Comparison of ENCODE assay signal across 20 mouse cellular contexts in the genomic region with DNA sequence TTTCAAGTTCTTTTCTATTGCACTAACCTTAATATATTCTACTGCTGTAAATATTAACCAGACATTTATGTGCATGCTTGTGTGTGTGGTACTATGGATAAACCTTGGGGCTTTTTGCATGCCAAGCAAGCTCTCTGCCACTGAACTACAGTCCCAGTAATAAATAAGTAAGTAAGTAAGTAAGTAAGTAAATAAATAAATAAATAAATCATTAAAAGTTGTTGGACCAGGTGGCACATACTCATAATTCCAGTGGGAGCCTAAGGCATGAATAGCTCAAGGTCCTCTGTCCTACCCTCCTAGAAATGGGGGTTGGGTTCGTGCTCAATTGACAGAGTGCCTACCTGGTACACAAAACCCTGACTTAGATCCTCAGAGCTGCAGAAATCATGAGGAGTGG.
DNase-seq lines count a peak whose midpoint lies in the region; ATAC-seq and TF ChIP-seq lines count a peak whose summit lies in the region.
"Had no signal": no experiment of that assay in that cellular context is flagged by ENCODE, and none has a peak within 500 bp of the region (broad histone marks: within the 10 kb centered on the region; RNA-seq: fewer than 3 reads in every experiment).

No protein-coding gene starts in this region.

- no peak for TF ChIP-seq EP300 in liver, postnatal 0 days (IDR thresholded peaks at IDR 0.05; ENCODE audit: low read depth)

- no peak for TF ChIP-seq CTCF in kidney, adult 2 months (conservative IDR thresholded peaks at IDR 0.05; ENCODE audit: insufficient read depth, insufficient read length, low read depth, low read length)
- no peak for TF ChIP-seq CTCF in liver, postnatal 0 days (IDR thresholded peaks at IDR 0.05; ENCODE audit: low read depth)

- H3K36me3 ChIP-seq in kidney, adult 2 months (ENCODE audit: control insufficient read depth, insufficient read depth, low read length) = no peaks in the 10 kb centered on the region
- no peaks in the 10 kb centered on the region for H3K36me3 ChIP-seq in liver, postnatal 0 days (replicated peaks; ENCODE audit: insufficient read depth, low read length)
- H3K36me3 ChIP-seq: hindbrain, embryonic 15.5 days had no signal

- H3K4me1 ChIP-seq in kidney, adult 2 months (ENCODE audit: control insufficient read depth, insufficient read depth, low read length) = 0 out of 2 replicates have a peak, but pooled peaks cover 3% of the 10 kb centered on the region
- no peaks in the 10 kb centered on the region for H3K4me1 ChIP-seq in liver, postnatal 0 days (ENCODE audit: insufficient read depth)
- H3K4me1 ChIP-seq: embryonic facial prominence, embryonic 15.5 days; hindbrain, embryonic 15.5 days had no signal

- no peak for ATAC-seq in liver, postnatal 0 days
- ATAC-seq: forebrain, embryonic 14.5 days had no signal

- 63% methylated on average over 1 of the region's 1 CpGs for WGBS in kidney, adult 2 months
- 59% methylated on average over 1 of the region's 1 CpGs for WGBS in liver, postnatal 0 days (ENCODE audit: insufficient replicate concordance)

- H3K9ac ChIP-seq in liver, postnatal 0 days (replicated peaks) = no peak overlapping the region
- H3K9ac ChIP-seq: embryonic facial prominence, embryonic 15.5 days; heart, embryonic 12.5 days; hindbrain, embryonic 15.5 days had no signal

- no peak overlapping the region for H3K4me3 ChIP-seq in kidney, adult 2 months (ENCODE audit: insufficient read depth, low read depth, low read length)
- H3K4me3 ChIP-seq in liver, postnatal 0 days (ENCODE audit: low read depth, low read length) = no peak overlapping the region
- H3K4me3 ChIP-seq: embryonic facial prominence, embryonic 15.5 days; erythroblast, embryonic 14.5 days; forebrain, embryonic 10.5 days; gastrocnemius, adult 2 months; heart, adult 2 months; heart, embryonic 12.5 days; hindbrain, embryonic 10.5 days; hindbrain, embryonic 15.5 days had no signal

- H3K27me3 ChIP-seq in kidney, adult 2 months (replicated peaks; ENCODE audit: control insufficient read depth, insufficient read depth, low read length) = no peaks in the 10 kb centered on the region
- no peaks in the 10 kb centered on the region for H3K27me3 ChIP-seq in liver, postnatal 0 days (ENCODE audit: insufficient read depth, low read length)
- H3K27me3 ChIP-seq: embryonic facial prominence, embryonic 15.5 days; heart, embryonic 12.5 days; hindbrain, embryonic 15.5 days had no signal

- peak overlapping the region; percentile 83; the same call in 1 of the 2 replicates for H3K27ac ChIP-seq in kidney, adult 2 months (ENCODE audit: insufficient read depth, low read depth, low read length)
- no peak overlapping the region for H3K27ac ChIP-seq in liver, postnatal 0 days (ENCODE audit: low read depth)
- H3K27ac ChIP-seq: embryonic facial prominence, embryonic 15.5 days; forebrain, embryonic 10.5 days; gastrocnemius, adult 2 months; heart, adult 2 months; hindbrain, embryonic 10.5 days; hindbrain, embryonic 15.5 days had no signal

- peak; percentile 70 for DNase-seq in kidney, adult 2 months
- DNase-seq in kidney, adult 9 months = peak; percentile 52
- DNase-seq in kidney, postnatal 10 days = peak; percentile 26
- DNase-seq in adrenal gland, postnatal 4 days (ENCODE audit: low spot score in 2 of 2) = no peak
- no peak for DNase-seq in liver, postnatal 0 days
- DNase-seq in lung, postnatal 10 days = no peak
- DNase-seq: adrenal gland, adult 2 months; adrenal gland, postnatal 25 days; cerebellum, adult 2 months; cerebellum, postnatal 10 days; embryo, embryonic 11 days; gastrocnemius, adult 2 months; heart, adult 2 months had no signal

- TF ChIP-seq POLR2A in kidney, adult 2 months (IDR thresholded peaks at IDR 0.05; ENCODE audit: low read depth, low read length) = no peak

- H3K4me2 ChIP-seq in liver, postnatal 0 days (ENCODE audit: low read depth, low read length) = no peak overlapping the region
- H3K4me2 ChIP-seq: embryonic facial prominence, embryonic 15.5 days; heart, embryonic 12.5 days; hindbrain, embryonic 15.5 days had no signal

- no peaks in the 10 kb centered on the region for H3K9me3 ChIP-seq in liver, postnatal 0 days (ENCODE audit: low read length)
- H3K9me3 ChIP-seq: embryonic facial prominence, embryonic 15.5 days; forebrain, embryonic 10.5 days; heart, embryonic 12.5 days; hindbrain, embryonic 10.5 days; hindbrain, embryonic 15.5 days had no signal

Comparison
In these comparisons a context has a peak if more than half of its experiments do, and no peak if none do; other contexts are left out.
1. DNase-seq: peak in kidney, adult 2 months (single experiment), kidney, adult 9 months (single experiment) and kidney, postnatal 10 days (single experiment); none in adrenal gland, postnatal 4 days (0 of 2), liver, postnatal 0 days (single experiment) and lung, postnatal 10 days (single experiment).